Mouse (Mus musculus): ENCODE measurements around the gene Prl3d3. TPM values are rescaled to one million over a fixed set of nuclear protein-coding genes. Genes with fewer than 3 reads are reported as not detected.
"Not testable (repeated sequence)": the region's sequence is repeated elsewhere in the genome, so short reads cannot be mapped to it uniquely, and the experiment has no call there.

Prl3d3 gene
- polyA plus RNA-seq (2016; fragmentation: Nextera tagmentation; extraction: Ambion mirVana), result not detected in 2 replicates

DNA sequence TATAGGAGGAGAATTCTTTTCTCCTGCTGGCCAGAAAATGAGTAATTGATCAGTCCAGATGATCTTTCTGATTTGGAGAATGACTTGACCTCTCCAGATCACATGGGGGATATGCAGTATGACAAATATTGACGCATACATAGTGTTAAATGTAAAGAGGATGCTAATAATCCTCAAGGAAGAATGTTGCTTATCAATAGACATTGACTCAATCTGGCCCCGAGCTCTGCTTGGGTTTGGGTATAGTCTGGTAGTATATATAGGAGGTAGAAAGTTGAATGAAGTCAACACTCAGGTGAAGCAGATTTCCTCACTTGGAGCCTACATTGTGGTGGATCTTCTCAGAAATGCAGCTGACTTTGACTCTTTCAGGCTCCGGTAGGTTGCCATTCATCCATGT lies at the start of gene Prl3d3:
TSS of gene Prl3d3 (plus strand) at position 301 of the 400 bp plus-strand sequence.
- H3K4me1 ChIP-seq; H3K27ac ChIP-seq; DNase-seq (ENCODE audit: low spot score); H3K27me3 ChIP-seq (ENCODE audit: low read depth, poor library complexity, severe bottlenecking); H3K36me3 ChIP-seq; H3K4me3 ChIP-seq; H3K9me3 ChIP-seq (replicated peaks): not testable (repeated sequence)
- 95% methylated on average over 3 of the region's 3 CpGs for WGBS

DNA sequence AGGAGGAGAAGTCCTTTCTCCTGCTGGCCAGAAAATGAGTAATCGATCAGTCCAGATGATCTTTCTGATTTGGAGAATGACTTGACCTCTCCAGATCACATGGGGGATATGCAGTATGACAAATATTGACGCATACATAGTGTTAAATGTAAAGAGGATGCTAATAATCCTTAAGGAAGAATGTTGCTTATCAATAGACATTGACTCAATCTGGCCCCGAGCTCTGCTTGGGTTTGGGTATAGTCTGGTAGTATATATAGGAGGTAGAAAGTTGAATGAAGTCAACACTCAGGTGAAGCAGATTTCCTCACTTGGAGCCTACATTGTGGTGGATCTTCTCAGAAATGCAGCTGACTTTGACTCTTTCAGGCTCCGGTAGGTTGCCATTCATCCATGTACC lies 35.2 kb upstream of the Prl3d3 start, which contains the start of gene Prl3d2:
TSS of gene Prl3d2 (plus strand) at position 301 of the 400 bp plus-strand sequence.
- H3K4me1 ChIP-seq; H3K9me3 ChIP-seq (replicated peaks); DNase-seq (ENCODE audit: low spot score); H3K4me3 ChIP-seq; H3K27me3 ChIP-seq (ENCODE audit: low read depth, poor library complexity, severe bottlenecking); H3K27ac ChIP-seq; H3K36me3 ChIP-seq: not testable (repeated sequence)
- 93% methylated on average over 4 of the region's 4 CpGs for WGBS

DNA sequence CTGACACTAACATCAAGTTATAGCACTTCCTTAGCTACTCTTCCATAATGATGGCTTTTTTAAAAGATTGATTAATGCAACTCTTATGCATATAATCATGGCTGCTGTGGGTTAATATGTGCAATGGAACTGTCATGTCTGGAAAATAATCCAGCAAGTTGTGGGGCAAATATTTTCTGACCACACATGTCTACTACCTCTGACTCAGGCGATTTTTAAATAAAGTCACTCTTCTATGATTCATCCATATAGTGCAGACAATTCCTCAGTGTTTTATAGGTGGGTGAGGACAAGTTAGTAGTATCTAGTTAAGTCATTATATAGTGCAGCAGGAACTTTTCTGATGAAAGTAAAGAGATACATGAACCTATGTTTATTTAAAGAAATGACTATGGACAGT lies 8.3 kb upstream of the Prl3d3 start:
- H3K36me3 ChIP-seq, result no peaks in the 10 kb centered on the region
- 69% methylated on average over 1 of the region's 1 CpGs for WGBS
- no peaks in the 10 kb centered on the region for H3K4me1 ChIP-seq
- H3K4me3 ChIP-seq, result no peak overlapping the region
- no peak overlapping the region for H3K27ac ChIP-seq
- H3K9me3 ChIP-seq (replicated peaks), result no peaks in the 10 kb centered on the region
- no peak for DNase-seq (ENCODE audit: low spot score)
- no peaks in the 10 kb centered on the region for H3K27me3 ChIP-seq (ENCODE audit: low read depth, poor library complexity, severe bottlenecking)

DNA sequence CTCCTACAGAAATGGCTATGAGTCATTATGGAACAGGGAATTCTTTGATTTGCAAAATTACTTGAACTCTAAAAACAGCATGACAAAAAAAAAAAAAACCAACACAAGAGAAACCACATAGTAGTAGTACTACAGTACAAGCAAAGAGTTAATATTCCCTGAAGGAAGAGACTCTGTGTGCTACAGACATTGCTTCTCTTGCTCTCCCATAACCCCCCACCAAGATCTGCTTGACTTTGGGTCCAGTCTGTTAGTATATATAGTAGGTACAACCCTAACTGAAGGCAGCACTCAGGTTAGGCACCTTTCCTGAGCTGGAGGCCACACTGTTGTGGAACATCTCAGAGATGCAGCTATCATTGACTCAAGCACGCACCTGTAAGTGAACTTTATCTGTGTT lies 39.8 kb downstream of the Prl3d3 start, which contains the start of gene Prl3c1:
TSS of gene Prl3c1 (plus strand) at position 301 of the 400 bp plus-strand sequence.
- Histone ChIP-seq H3K4me1 (no peaks in the 10 kb centered on the region), H3K9me3 (replicated peaks) (no peaks in the 10 kb centered on the region), H3K27ac (no peak within 1 kb of the TSS), H3K27me3 (ENCODE audit: low read depth, poor library complexity, severe bottlenecking) (no peaks in the 10 kb centered on the region), H3K36me3 (no peaks in the 10 kb centered on the region), H3K4me3 (no peak within 1 kb of the TSS)
- 86% methylated on average over 1 of the region's 1 CpGs for WGBS
- DNase-seq (ENCODE audit: low spot score), result no peak

Other genes starting within 250 kb of the Prl3d3 start
- not detected in 2 replicates for gene Prl, start 99.2 kb upstream of the Prl3d3 start, polyA plus RNA-seq (2016; fragmentation: Nextera tagmentation; extraction: Ambion mirVana)
- not detected in 2 replicates for gene Prl3d1, start 62.6 kb upstream of the Prl3d3 start, polyA plus RNA-seq (2016; fragmentation: Nextera tagmentation; extraction: Ambion mirVana)
- not detected in 2 replicates for gene Prl3d2, start 35.1 kb upstream of the Prl3d3 start, polyA plus RNA-seq (2016; fragmentation: Nextera tagmentation; extraction: Ambion mirVana)
- not detected in 2 replicates for gene Prl3c1, start 39.9 kb downstream of the Prl3d3 start, polyA plus RNA-seq (2016; fragmentation: Nextera tagmentation; extraction: Ambion mirVana)
- gene Prl3b1, start 85.1 kb downstream of the Prl3d3 start, polyA plus RNA-seq (2016; fragmentation: Nextera tagmentation; extraction: Ambion mirVana), result 0.99 and 1.2 TPM in 2 replicates
- not detected in 2 replicates for gene Prl3a1, start 102.6 kb downstream of the Prl3d3 start, polyA plus RNA-seq (2016; fragmentation: Nextera tagmentation; extraction: Ambion mirVana)
- not detected in 2 replicates for gene Prl6a1, start 155.8 kb downstream of the Prl3d3 start, polyA plus RNA-seq (2016; fragmentation: Nextera tagmentation; extraction: Ambion mirVana)
- not detected in 2 replicates for gene Prl8a2, start 188.9 kb downstream of the Prl3d3 start, polyA plus RNA-seq (2016; fragmentation: Nextera tagmentation; extraction: Ambion mirVana)
- not detected in 2 replicates for gene Prl2b1, start 234.1 kb downstream of the Prl3d3 start, polyA plus RNA-seq (2016; fragmentation: Nextera tagmentation; extraction: Ambion mirVana)